Comparison of ENCODE assay signal across 10 mouse cellular contexts in the genomic region with DNA sequence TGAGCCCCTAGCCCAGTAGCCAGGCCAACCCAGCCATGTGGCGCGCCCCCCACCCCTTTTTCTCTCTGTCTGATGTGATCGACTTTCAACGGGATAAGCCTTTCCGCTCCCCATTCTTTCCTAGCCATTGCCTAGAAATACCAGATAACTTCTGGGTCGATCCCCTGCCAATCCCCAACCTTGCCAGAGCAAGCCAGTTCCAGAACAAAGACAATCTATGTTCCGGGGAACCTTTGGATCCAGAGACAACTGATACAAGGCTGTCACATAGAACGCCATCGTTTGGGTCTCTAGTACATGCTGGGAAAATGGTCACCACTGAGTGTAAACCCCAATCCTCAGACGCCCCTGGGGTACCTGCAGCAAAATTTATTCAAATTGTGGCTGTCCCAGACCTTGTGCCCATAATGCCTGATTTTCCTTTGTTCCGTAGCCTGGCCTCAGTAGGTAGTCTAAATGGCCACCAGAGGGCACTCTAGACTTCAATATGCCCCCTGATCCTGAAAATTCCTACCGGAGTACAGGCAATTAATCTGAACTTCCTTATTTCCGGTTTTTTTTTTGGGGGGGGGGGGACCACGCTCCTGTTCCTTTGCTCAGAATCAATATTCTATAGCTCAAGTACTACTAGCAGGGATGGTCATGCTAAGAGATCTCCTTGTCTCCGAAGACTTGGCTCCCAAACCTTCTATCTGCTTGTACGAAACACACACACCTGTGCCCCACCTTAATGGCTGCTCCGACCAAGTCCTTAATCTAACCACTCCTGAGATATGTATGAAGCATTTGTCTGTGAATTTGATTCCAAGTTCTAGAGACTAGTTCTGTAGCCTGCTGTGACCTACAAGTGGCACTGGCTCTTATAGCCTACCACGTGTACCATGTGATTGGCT.
DNase-seq lines count a peak whose midpoint lies in the region; ATAC-seq lines count a peak whose summit lies in the region.
"Had no signal": no experiment of that assay in that cellular context is flagged by ENCODE, and none has a peak within 500 bp of the region (broad histone marks: within the 10 kb centered on the region; RNA-seq: fewer than 3 reads in every experiment).

No protein-coding gene starts in this region.

- no peak for DNase-seq in cerebellum, adult 9-11 months
- DNase-seq in right cerebral cortex, adult 2 months (ENCODE audit: low spot score in 2 of 2): peak; percentile 52 to 57
- DNase-seq in right cerebral cortex, postnatal 25 days: no peak
- DNase-seq in kidney, postnatal 4 days: peak; percentile 24 to 48

- H3K9ac ChIP-seq in forebrain, embryonic 13.5 days: no peak overlapping the region
- H3K9ac ChIP-seq in neural tube, embryonic 13.5 days: no peak overlapping the region
- H3K9ac ChIP-seq: heart, embryonic 13.5 days had no signal

- no peaks in the 10 kb centered on the region for H3K27me3 ChIP-seq in forebrain, embryonic 13.5 days
- no peaks in the 10 kb centered on the region for H3K27me3 ChIP-seq in neural tube, embryonic 13.5 days
- H3K27me3 ChIP-seq: heart, embryonic 13.5 days had no signal

- no peaks in the 10 kb centered on the region for H3K4me1 ChIP-seq in forebrain, embryonic 13.5 days
- no peaks in the 10 kb centered on the region for H3K4me1 ChIP-seq in neural tube, embryonic 13.5 days (replicated peaks)
- H3K4me1 ChIP-seq: heart, embryonic 13.5 days had no signal

- ATAC-seq in cerebellum, adult (ENCODE audit: insufficient number of reproducible peaks, low FRiP score, low TSS enrichment): 0 out of 2 replicates have a peak, but pooled peaks have one; percentile 52
- peak; percentile 80; the same call in 1 of the 2 replicates for ATAC-seq in forebrain, embryonic 13.5 days
- peak; percentile 40; the same call in 1 of the 2 replicates for ATAC-seq in neural tube, embryonic 13.5 days (ENCODE audit: low read depth)
- ATAC-seq in erythroblast, adult 5-6 weeks (replicated peaks; ENCODE audit: low FRiP score, poor library complexity, severe bottlenecking): no peak

- H3K36me3 ChIP-seq in forebrain, embryonic 13.5 days (ENCODE audit: poor library complexity, severe bottlenecking): no peaks in the 10 kb centered on the region
- no peaks in the 10 kb centered on the region for H3K36me3 ChIP-seq in neural tube, embryonic 13.5 days
- H3K36me3 ChIP-seq: heart, embryonic 13.5 days had no signal

- no peak overlapping the region for H3K27ac ChIP-seq in forebrain, embryonic 13.5 days
- H3K27ac ChIP-seq in neural tube, embryonic 13.5 days (replicated peaks): no peak overlapping the region
- H3K27ac ChIP-seq: heart, embryonic 13.5 days had no signal

- H3K4me3 ChIP-seq in forebrain, embryonic 13.5 days: no peak overlapping the region
- H3K4me3 ChIP-seq in neural tube, embryonic 13.5 days: no peak overlapping the region
- H3K4me3 ChIP-seq: heart, embryonic 13.5 days; myocyte had no signal

- H3K9me3 ChIP-seq in forebrain, embryonic 13.5 days (replicated peaks): no peaks in the 10 kb centered on the region
- H3K9me3 ChIP-seq in neural tube, embryonic 13.5 days: no peaks in the 10 kb centered on the region
- H3K9me3 ChIP-seq: heart, embryonic 13.5 days had no signal

- no peak overlapping the region for H3K4me2 ChIP-seq in forebrain, embryonic 13.5 days
- H3K4me2 ChIP-seq in neural tube, embryonic 13.5 days: no peak overlapping the region
- H3K4me2 ChIP-seq: heart, embryonic 13.5 days had no signal

- 58% methylated on average over 18 of the region's 18 CpGs for WGBS in forebrain, embryonic 13.5 days
- 56% methylated on average over 18 of the region's 18 CpGs for WGBS in neural tube, embryonic 13.5 days

Comparison
In these comparisons a context has a peak if more than half of its experiments do, and no peak if none do; other contexts are left out.
1. DNase-seq: peak in right cerebral cortex, adult 2 months (2 of 2) and kidney, postnatal 4 days (2 of 2); none in cerebellum, adult 9-11 months (single experiment) and right cerebral cortex, postnatal 25 days (single experiment).